26 mouse cellular contexts compared by ENCODE assay signal in the genomic region with DNA sequence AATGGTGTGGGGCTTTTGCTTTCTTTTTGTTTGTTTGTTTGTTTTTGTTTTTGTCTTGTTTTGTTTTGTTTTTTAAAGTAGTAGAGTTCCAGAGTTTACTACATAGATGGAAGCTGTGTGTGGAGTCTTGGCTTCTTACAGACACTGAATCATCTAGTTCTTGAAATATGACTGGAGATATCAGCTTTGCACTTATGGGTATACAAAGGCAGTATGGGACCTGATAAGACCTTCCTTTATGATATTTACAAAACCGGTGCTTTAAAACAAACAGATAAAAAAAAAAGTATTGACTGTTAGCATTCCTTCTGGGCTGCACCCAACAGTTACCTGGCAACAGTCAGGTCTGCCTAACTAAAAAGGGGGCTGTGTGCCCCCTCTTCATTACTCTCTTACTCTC. TPM values are rescaled to one million over a fixed set of nuclear protein-coding genes. Genes with fewer than 3 reads are reported as not detected.
DNase-seq lines count a peak whose midpoint lies in the region; ATAC-seq lines count a peak whose summit lies in the region.
"Had no signal": no experiment of that assay in that cellular context is flagged by ENCODE, and none has a peak within 500 bp of the region (broad histone marks: within the 10 kb centered on the region; RNA-seq: fewer than 3 reads in every experiment).

No protein-coding gene starts in this region.

- H3K79me2 ChIP-seq in macrophage (ENCODE audit: inconsistent target) = no peaks in the 10 kb centered on the region

- peaks cover 24% of the 10 kb centered on the region for H3K4me1 ChIP-seq in liver, embryonic 12.5 days
- H3K4me1 ChIP-seq in liver, embryonic 13.5 days (replicated peaks) = peaks cover 22% of the 10 kb centered on the region
- H3K4me1 ChIP-seq: embryonic facial prominence, embryonic 13.5 days; embryonic facial prominence, embryonic 15.5 days; forebrain, embryonic 10.5 days; forebrain, embryonic 12.5 days had no signal

- no peaks in the 10 kb centered on the region for H3K27me3 ChIP-seq in liver, embryonic 12.5 days (replicated peaks)
- no peaks in the 10 kb centered on the region for H3K27me3 ChIP-seq in liver, embryonic 13.5 days
- H3K27me3 ChIP-seq: embryonic facial prominence, embryonic 13.5 days; embryonic facial prominence, embryonic 15.5 days; forebrain, embryonic 12.5 days; Patski had no signal

- WGBS in liver, embryonic 12.5 days (ENCODE audit: insufficient replicate concordance) = 29% methylated on average over 1 of the region's 1 CpGs
- 9% methylated on average over 1 of the region's 1 CpGs for WGBS in liver, embryonic 13.5 days (ENCODE audit: insufficient replicate concordance)
- WGBS in macrophage (ENCODE audit: missing documents) = 82% methylated on average over 1 of the region's 1 CpGs

- 0 out of 2 replicates have a peak overlapping the region, but pooled peaks have one; percentile 3 for H3K4me2 ChIP-seq in liver, embryonic 12.5 days
- H3K4me2 ChIP-seq in liver, embryonic 13.5 days = no peak overlapping the region
- H3K4me2 ChIP-seq: embryonic facial prominence, embryonic 13.5 days; embryonic facial prominence, embryonic 15.5 days; forebrain, embryonic 12.5 days had no signal

- no peak overlapping the region for H3K27ac ChIP-seq in liver, embryonic 12.5 days
- no peak overlapping the region for H3K27ac ChIP-seq in liver, embryonic 13.5 days
- H3K27ac ChIP-seq in macrophage = peak overlapping the region; percentile 40
- H3K27ac ChIP-seq: embryonic facial prominence, embryonic 13.5 days; embryonic facial prominence, embryonic 15.5 days; forebrain, embryonic 10.5 days; forebrain, embryonic 12.5 days had no signal

- H3K36me3 ChIP-seq in liver, embryonic 12.5 days = no peaks in the 10 kb centered on the region
- H3K36me3 ChIP-seq in liver, embryonic 13.5 days = no peaks in the 10 kb centered on the region
- H3K36me3 ChIP-seq in macrophage (ENCODE audit: inconsistent target) = no peaks in the 10 kb centered on the region
- H3K36me3 ChIP-seq: embryonic facial prominence, embryonic 13.5 days; embryonic facial prominence, embryonic 15.5 days; forebrain, embryonic 10.5 days; forebrain, embryonic 12.5 days had no signal

- H3K9me3 ChIP-seq in liver, embryonic 12.5 days (replicated peaks) = no peaks in the 10 kb centered on the region
- H3K9me3 ChIP-seq in liver, embryonic 13.5 days (replicated peaks) = no peaks in the 10 kb centered on the region
- H3K9me3 ChIP-seq: embryonic facial prominence, embryonic 13.5 days; embryonic facial prominence, embryonic 15.5 days; forebrain, embryonic 10.5 days; forebrain, embryonic 12.5 days had no signal

- DNase-seq in liver = no peak
- DNase-seq in liver, embryonic 13.5 days = no peak
- no peak for DNase-seq in ovary, postnatal 10 days (ENCODE audit: low spot score)
- DNase-seq in retina, postnatal 1 day = no peak
- DNase-seq in right cerebral cortex, adult 18-20 months = no peak
- DNase-seq: adrenal gland, postnatal 10 days; adrenal gland, postnatal 25 days; cerebellum, adult 11 months; cerebellum, adult 18-20 months; cerebellum, adult 8-10 months; cerebellum, adult 9-11 months; cerebellum, postnatal 14 days; cerebellum, postnatal 36 days; embryo, embryonic 11 days had no signal

- H3K9ac ChIP-seq in liver, embryonic 12.5 days = no peak overlapping the region
- H3K9ac ChIP-seq in liver, embryonic 13.5 days = no peak overlapping the region
- H3K9ac ChIP-seq: embryonic facial prominence, embryonic 13.5 days; embryonic facial prominence, embryonic 15.5 days; forebrain, embryonic 12.5 days had no signal

- ATAC-seq in liver, embryonic 12.5 days = peak; percentile 54
- peak; percentile 63 for ATAC-seq in liver, embryonic 13.5 days (ENCODE audit: low read depth)
- ATAC-seq in megakaryocyte-erythroid progenitor cell, adult 5-6 weeks (replicated peaks; ENCODE audit: low FRiP score, low TSS enrichment, poor library complexity, severe bottlenecking) = peak; percentile 76
- ATAC-seq: activated CD4-positive, CD25-positive, alpha-beta regulatory T cell, adult 4 months; forebrain, embryonic 14.5 days; forebrain, embryonic 16.5 days; Patski had no signal

- H3K4me3 ChIP-seq in liver, embryonic 12.5 days = no peak overlapping the region
- H3K4me3 ChIP-seq in liver, embryonic 13.5 days (replicated peaks) = no peak overlapping the region
- H3K4me3 ChIP-seq in macrophage (ENCODE audit: inconsistent target) = no peak overlapping the region
- H3K4me3 ChIP-seq: embryonic facial prominence, embryonic 13.5 days; embryonic facial prominence, embryonic 15.5 days; erythroblast, embryonic 14.5 days; forebrain, embryonic 10.5 days; forebrain, embryonic 12.5 days had no signal

RNA-seq across cellular contexts. Expression of a gene that starts 33.0 kb away (rescaled TPM):
- 207 and 214 TPM in 2 replicates for polyA plus RNA-seq in liver, embryonic 12.5 days (2016; fragmentation: Nextera tagmentation; extraction: Ambion mirVana)
- 197 and 202 TPM in 2 replicates for polyA plus RNA-seq in liver, embryonic 13.5 days (2015; fragmentation: Nextera tagmentation; extraction: Ambion mirVana)
- 10 to 100 TPM in 1 of 26 experiments, 1 to 10 TPM in 13, not detected in 12; 1.5 to 13.8 (median 2.8) TPM for total RNA-seq in macrophage (2018; cell fraction: chromatin; rRNA removed)
- 10 to 100 TPM; 48.6 to 76.5 (median 60.9) TPM for total RNA-seq in macrophage (2018; cell fraction: cytosol; rRNA removed)
- total RNA-seq in macrophage (2018; cell fraction: nucleus; rRNA removed) = 10 to 100 TPM in 9 of 26 experiments, 1 to 10 TPM in 17; 4.2 to 18.1 (median 7.5) TPM
- 20.0 to 125 TPM (median 65.2 TPM) in 3 replicates for polyA plus RNA-seq in macrophage (2018)
- total RNA-seq in megakaryocyte-erythroid progenitor cell, adult 5-6 weeks (2014; fragmentation: Nextera tagmentation) = 164 and 196 TPM in 2 replicates
- total RNA-seq in megakaryocyte-erythroid progenitor cell, adult 5-6 weeks (2017) = 67.9 and 81.9 TPM in 2 replicates

RNA-seq across cellular contexts. Expression of a gene that starts 42.6 kb away (rescaled TPM):
- polyA plus RNA-seq in liver, embryonic 12.5 days (2016; fragmentation: Nextera tagmentation; extraction: Ambion mirVana) = 26.5 and 26.7 TPM in 2 replicates
- 18.3 and 21.4 TPM in 2 replicates for polyA plus RNA-seq in liver, embryonic 13.5 days (2015; fragmentation: Nextera tagmentation; extraction: Ambion mirVana)
- total RNA-seq in macrophage (2018; cell fraction: chromatin; rRNA removed) = 10 to 100 TPM; 13.3 to 52.2 (median 26.9) TPM
- total RNA-seq in macrophage (2018; cell fraction: cytosol; rRNA removed) = 10 to 100 TPM; 26.0 to 49.3 (median 34.1) TPM
- total RNA-seq in macrophage (2018; cell fraction: nucleus; rRNA removed) = 10 to 100 TPM; 15.4 to 55.4 (median 33.6) TPM
- 31.6 to 53.7 TPM (median 31.7 TPM) in 3 replicates for polyA plus RNA-seq in macrophage (2018)
- total RNA-seq in megakaryocyte-erythroid progenitor cell, adult 5-6 weeks (2014; fragmentation: Nextera tagmentation) = 27.1 and 41.9 TPM in 2 replicates
- 88.1 and 96.6 TPM in 2 replicates for total RNA-seq in megakaryocyte-erythroid progenitor cell, adult 5-6 weeks (2017)

RNA-seq across cellular contexts. Expression of a gene that starts 42.8 kb away (rescaled TPM):
- 21.5 and 23.9 TPM in 2 replicates for polyA plus RNA-seq in liver, embryonic 12.5 days (2016; fragmentation: Nextera tagmentation; extraction: Ambion mirVana)
- polyA plus RNA-seq in liver, embryonic 13.5 days (2015; fragmentation: Nextera tagmentation; extraction: Ambion mirVana) = 20.3 and 26.5 TPM in 2 replicates
- total RNA-seq in macrophage (2018; cell fraction: chromatin; rRNA removed) = 1 to 10 TPM in 13 of 26 experiments, under 1 TPM in 4, not detected in 9; 0.81 to 6.5 (median 2.3) TPM
- total RNA-seq in macrophage (2018; cell fraction: cytosol; rRNA removed) = 10 to 100 TPM in 2 of 26 experiments, 1 to 10 TPM in 24; 4.4 to 22.0 (median 5.7) TPM
- 1 to 10 TPM in 24 of 26 experiments, under 1 TPM in 1, not detected in 1; 0.60 to 7.3 (median 2.6) TPM for total RNA-seq in macrophage (2018; cell fraction: nucleus; rRNA removed)
- 0.82 to 5.0 TPM (median 4.7 TPM) in 3 replicates for polyA plus RNA-seq in macrophage (2018)
- 7.4 and 26.3 TPM in 2 replicates for total RNA-seq in megakaryocyte-erythroid progenitor cell, adult 5-6 weeks (2014; fragmentation: Nextera tagmentation)
- 6.0 and 6.9 TPM in 2 replicates for total RNA-seq in megakaryocyte-erythroid progenitor cell, adult 5-6 weeks (2017)
